Mouse (Mus musculus) bone marrow, adult 2 months (tissue): ENCODE data around the gene E2f2.

Source experiments
- CTCF ChIP-seq: fragments of 200-500 bp; IDR thresholded peaks from 2 replicates; pipeline ENCODE4 v1.5.1; 2011; ENCODE audit warnings: low read length, control low read depth; ENCODE audit not compliant: control insufficient read depth, insufficient read depth
- POLR2A ChIP-seq: fragments of 200-500 bp; IDR thresholded peaks from 2 replicates; pipeline ENCODE4 v1.6.1; 2011; ENCODE audit warnings: low read depth, mild to moderate bottlenecking, control low read depth, low read length, borderline replicate concordance; ENCODE audit not compliant: control insufficient read depth

DNA sequence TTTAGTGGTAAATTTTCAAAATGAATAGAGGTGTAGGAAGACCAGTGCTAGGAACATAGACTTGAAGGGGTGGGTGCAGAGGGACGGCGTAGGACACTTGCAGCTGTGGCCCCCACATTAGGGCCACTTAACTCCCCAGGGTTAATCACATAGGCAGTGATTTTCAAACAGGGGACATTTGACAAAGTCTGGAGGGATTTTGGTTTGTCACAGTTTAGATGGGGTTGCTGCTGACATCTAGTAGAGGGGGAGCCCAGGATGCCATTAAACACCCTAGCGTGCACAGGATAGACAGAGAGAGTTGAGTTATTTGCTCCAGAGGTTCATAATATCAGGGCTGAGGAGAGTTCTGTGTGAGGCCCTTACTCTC lies 48.4 kb upstream of the E2f2 start:
- TF ChIP-seq POLR2A, result no peak
- TF ChIP-seq CTCF, result no peak
